Mouse (Mus musculus) thymus, adult 2 months (tissue): Measurements from ENCODE around the gene Cnep1r1. TPM values are rescaled to one million over a fixed set of nuclear protein-coding genes. Genes with fewer than 3 reads are reported as not detected.
A peak's percentile ranks its signal among the peaks of the same experiment; 100 is the strongest.

ENCODE experiments used
- DNase-seq: peaks from one replicate; pipeline ENCODE4 v3.0.0; 2021
- H3K27ac ChIP-seq: fragments of 200-500 bp; 2 replicates; pipeline ENCODE4 v1.5.1; 2012; ENCODE audit warnings: low read length, control low read depth; ENCODE audit not compliant: control insufficient read depth, insufficient read depth
- H3K27me3 ChIP-seq: fragments of 200-500 bp; 2 replicates; pipeline ENCODE4 v1.6.1; 2012; ENCODE audit warnings: mild to moderate bottlenecking, low read length, moderate library complexity, mixed read lengths; ENCODE audit not compliant: control insufficient read depth, insufficient read depth
- H3K36me3 ChIP-seq: fragments of 200-500 bp; 2 replicates; pipeline ENCODE4 v1.6.1; 2012; ENCODE audit warnings: mild to moderate bottlenecking, low read length, moderate library complexity; ENCODE audit not compliant: control insufficient read depth, insufficient read depth
- H3K4me1 ChIP-seq: fragments of 200-500 bp; replicated peaks from 2 replicates; pipeline ENCODE4 v1.6.1; 2012; ENCODE audit warnings: low read length; ENCODE audit not compliant: control insufficient read depth, insufficient read depth
- H3K4me3 ChIP-seq: fragments of 200-500 bp; 2 replicates; pipeline ENCODE4 v1.5.1; 2012; ENCODE audit warnings: mild to moderate bottlenecking, low read length, control low read depth, moderate library complexity; ENCODE audit not compliant: control insufficient read depth, insufficient read depth
- CTCF ChIP-seq: fragments of 200-500 bp; IDR thresholded peaks from 2 replicates; pipeline ENCODE4 v1.5.1; 2012; ENCODE audit warnings: mild to moderate bottlenecking, control low read depth, low read length, moderate library complexity, borderline replicate concordance; ENCODE audit not compliant: control insufficient read depth, poor library complexity, insufficient read depth; ENCODE audit errors: extremely low read depth
- POLR2A ChIP-seq: fragments of 200-500 bp; IDR thresholded peaks from 2 replicates; pipeline ENCODE4 v1.6.1; 2012; ENCODE audit warnings: mild to moderate bottlenecking, low read length, control low read depth, moderate library complexity; ENCODE audit not compliant: control insufficient read depth, poor library complexity, insufficient read depth; ENCODE audit errors: extremely low read depth
- WGBS: fragments of 180-500 bp; shearing (Covaris S2); methylation state at CpG from one replicate; pipeline ENCODE4 v1.1.7; 2018; 5-methylcytosine and 5-hydroxymethylcytosine counted together
- polyA plus RNA-seq: library from polyadenylated mRNA; depleted of rRNA; stranded (reverse); fragments of >200 nt; gene quantifications from 2 replicates; pipeline ENCODE4 v1.2.3, GENCODE M21; 2012

Cnep1r1 gene
- polyA plus RNA-seq, 1 experiment = 22.7 TPM

- no peaks in the 10 kb centered on the region for H3K27me3 ChIP-seq
- 95% methylated on average over 3 of the region's 3 CpGs for WGBS
- H3K4me1 ChIP-seq = peaks cover 7% of the 10 kb centered on the region; the same call in 1 of the 2 replicates
- no peak for DNase-seq
- H3K27ac ChIP-seq = no peak overlapping the region
- TF ChIP-seq POLR2A (no peak), CTCF (no peak)
- H3K36me3 ChIP-seq = no peaks in the 10 kb centered on the region
- H3K4me3 ChIP-seq = no peak overlapping the region
Measured at GRCm38 (mm10) chr8:88141629-88142028, 23.1 kb downstream of the Cnep1r1 start.

GRCm38 (mm10) chr8:88144041-88144440 lies 25.5 kb downstream of the Cnep1r1 start:
- Histone ChIP-seq H3K4me1 (0 out of 2 replicates have a peak, but pooled peaks cover 2% of the 10 kb centered on the region), H3K4me3 (no peak overlapping the region), H3K27me3 (no peaks in the 10 kb centered on the region), H3K27ac (no peak overlapping the region), H3K36me3 (peaks cover 12% of the 10 kb centered on the region; the same call in 1 of the 2 replicates)
- DNase-seq = no peak
- 89% methylated on average over 5 of the region's 5 CpGs for WGBS
- no peak for TF ChIP-seq POLR2A
- no peak for TF ChIP-seq CTCF

- Histone ChIP-seq H3K4me1 (no peaks in the 10 kb centered on the region), H3K27ac (no peak overlapping the region), H3K36me3 (peaks cover 24% of the 10 kb centered on the region), H3K4me3 (no peak overlapping the region), H3K27me3 (no peaks in the 10 kb centered on the region)
- WGBS = 96% methylated on average over 6 of the region's 6 CpGs
- no peak for DNase-seq
- TF ChIP-seq CTCF (no peak), POLR2A (no peak)
Measured at GRCm38 (mm10) chr8:88150910-88151371, 32.4 kb downstream of the Cnep1r1 start.

- H3K36me3 ChIP-seq = peaks cover 27% of the 10 kb centered on the region
Measured at GRCm38 (mm10) chr8:88160237-88160995, 41.8 kb downstream of the Cnep1r1 start.

GRCm38 (mm10) chr8:88161439-88161838 lies 42.9 kb downstream of the Cnep1r1 start:
- Histone ChIP-seq H3K4me3 (no peak overlapping the region), H3K36me3 (peaks cover 23% of the 10 kb centered on the region), H3K27ac (no peak overlapping the region), H3K4me1 (no peaks in the 10 kb centered on the region), H3K27me3 (no peaks in the 10 kb centered on the region)
- DNase-seq = peak; percentile 76
- TF ChIP-seq CTCF (no peak), POLR2A (no peak)
- 85% methylated on average over 5 of the region's 5 CpGs for WGBS

More at GRCm38 (mm10) chr8:88160237-88160995, 41.8 kb downstream of the Cnep1r1 start:
- TF ChIP-seq POLR2A (no peak), CTCF (no peak)
- 93% methylated on average over 10 of the region's 10 CpGs for WGBS
- Histone ChIP-seq H3K27me3 (no peaks in the 10 kb centered on the region), H3K4me3 (no peak overlapping the region), H3K27ac (no peak overlapping the region), H3K4me1 (no peaks in the 10 kb centered on the region)
- no peak for DNase-seq

GRCm38 (mm10) chr8:88175264-88175663 lies 56.7 kb downstream of the Cnep1r1 start:
- WGBS = 47% methylated on average over 7 of the region's 7 CpGs
- TF ChIP-seq POLR2A (no peak), CTCF (no peak)

More at GRCm38 (mm10) chr8:88175264-88175663, 56.7 kb downstream of the Cnep1r1 start:
- H3K4me1 ChIP-seq = no peaks in the 10 kb centered on the region
- H3K27ac ChIP-seq = no peak overlapping the region
- H3K4me3 ChIP-seq = no peak overlapping the region
- DNase-seq = no peak
- no peaks in the 10 kb centered on the region for H3K36me3 ChIP-seq
- H3K27me3 ChIP-seq = no peaks in the 10 kb centered on the region
